Mouse (Mus musculus) intestine, postnatal 0 days (tissue): ENCODE measurements around the gene Ankrd1. TPM values are rescaled to one million over a fixed set of nuclear protein-coding genes. Genes with fewer than 3 reads are reported as not detected.

Experiments
- ATAC-seq: fragments of 200-750 bp; cut with Nextera tagmentation; 2 replicates; pipeline ENCODE4 v1.8.0; 2017; ENCODE audit warnings: mild to moderate bottlenecking, moderate TSS enrichment, moderate library complexity
- H3K27ac ChIP-seq: fragments of 300-500 bp; sonication (generic); 2 replicates; pipeline ENCODE4 v1.5.1; 2014; ENCODE audit warnings: mild to moderate bottlenecking, low read depth, low read length, moderate library complexity
- H3K27me3 ChIP-seq: fragments of 300-500 bp; sonication (generic); replicated peaks from 2 replicates; pipeline ENCODE4 v1.6.1; 2014; ENCODE audit warnings: low read length, mixed read lengths; ENCODE audit not compliant: control insufficient read depth, insufficient read depth
- H3K36me3 ChIP-seq: fragments of 300-500 bp; sonication (generic); 2 replicates; pipeline ENCODE4 v1.6.1; 2014; ENCODE audit warnings: mild to moderate bottlenecking, moderate library complexity; ENCODE audit not compliant: control insufficient read depth, insufficient read depth
- H3K4me1 ChIP-seq: fragments of 300-500 bp; sonication (generic); replicated peaks from 2 replicates; pipeline ENCODE4 v1.6.1; 2014; ENCODE audit warnings: antibody characterized with exemption, low read length, mixed read lengths; ENCODE audit not compliant: control insufficient read depth, insufficient read depth
- H3K4me2 ChIP-seq: fragments of 300-500 bp; sonication (generic); replicated peaks from 2 replicates; pipeline ENCODE4 v1.6.1; 2014; ENCODE audit warnings: low read depth, mild to moderate bottlenecking, moderate library complexity
- H3K4me3 ChIP-seq: fragments of 300-500 bp; sonication (generic); 2 replicates; pipeline ENCODE4 v1.5.1; 2014; ENCODE audit warnings: low read depth, low read length
- H3K9ac ChIP-seq: fragments of 300-500 bp; sonication (generic); 2 replicates; pipeline ENCODE4 v1.6.1; 2014; ENCODE audit warnings: mild to moderate bottlenecking, low read depth, low read length
- H3K9me3 ChIP-seq: fragments of 300-500 bp; sonication (generic); 2 replicates; pipeline ENCODE4 v1.6.1; 2016; ENCODE audit warnings: mixed run types; ENCODE audit not compliant: control insufficient read depth
- CTCF ChIP-seq: sonication (generic); IDR thresholded peaks from 2 replicates; pipeline ENCODE4 v1.5.1; 2016; ENCODE audit warnings: low read depth, mild to moderate bottlenecking, control low read depth, antibody characterized with exemption, moderate library complexity
- WGBS: fragments of 180-500 bp; shearing (Covaris S2); extraction: QIAGEN DNeasy Blood & Tissue Kit; methylation state at CpG from one replicate; pipeline ENCODE4 v1.1.7; 2014; 5-methylcytosine and 5-hydroxymethylcytosine counted together
- polyA plus RNA-seq: library from polyadenylated mRNA; unstranded; fragments of >200 nt; fragmentation: Nextera tagmentation; extraction: Ambion mirVana; gene quantifications from 2 replicates; pipeline ENCODE4 v1.2.1, GENCODE M21; 2015

Ankrd1 gene
- polyA plus RNA-seq, 1 experiment from 2014 or later: 0.18 TPM

DNA sequence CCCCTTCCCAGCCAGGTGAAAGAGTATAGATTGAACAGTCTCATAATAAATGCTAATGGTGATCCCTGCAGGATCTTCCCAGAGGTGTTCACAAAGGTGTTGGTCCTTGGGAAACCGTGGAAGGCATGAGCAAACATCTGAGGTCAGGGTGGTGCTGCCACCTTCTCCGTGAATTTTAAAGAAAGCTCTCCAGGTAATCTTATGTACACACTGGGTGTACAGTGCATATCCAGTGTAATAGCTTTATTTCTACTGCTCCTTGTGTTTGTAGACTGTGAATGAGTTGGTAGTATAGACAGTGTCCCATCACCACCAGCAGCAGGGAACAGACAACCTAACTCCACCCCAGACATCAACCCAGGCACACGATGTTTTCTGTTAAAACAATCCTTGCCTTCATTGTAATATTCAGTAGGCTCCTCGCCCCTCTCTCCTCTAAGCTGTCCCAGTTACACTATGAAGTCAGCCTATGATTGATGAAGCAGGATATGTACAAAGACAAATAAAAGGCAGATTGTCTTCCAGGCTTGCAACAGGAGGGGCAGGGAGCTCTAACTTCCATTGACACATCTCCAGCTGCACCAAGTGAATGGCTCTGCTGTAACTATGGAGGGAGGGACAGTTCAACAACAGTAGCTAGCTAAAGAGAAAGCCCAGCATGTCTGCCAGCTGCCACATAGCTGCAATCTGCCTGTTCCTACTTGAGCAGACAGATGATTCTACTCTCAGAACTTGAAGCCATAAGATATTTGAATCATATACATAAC, 30.5 kb upstream of the Ankrd1 start:
- no peaks in the 10 kb centered on the region for H3K9me3 ChIP-seq
- H3K4me1 ChIP-seq: no peaks in the 10 kb centered on the region
- H3K4me2 ChIP-seq: no peak overlapping the region
- ATAC-seq: no peak
- H3K4me3 ChIP-seq: no peak overlapping the region
- no peak overlapping the region for H3K27ac ChIP-seq
- no peak for TF ChIP-seq CTCF
- WGBS: 30% methylated on average over 4 of the region's 4 CpGs
- H3K9ac ChIP-seq: no peak overlapping the region
- no peaks in the 10 kb centered on the region for H3K36me3 ChIP-seq
- H3K27me3 ChIP-seq: no peaks in the 10 kb centered on the region

DNA sequence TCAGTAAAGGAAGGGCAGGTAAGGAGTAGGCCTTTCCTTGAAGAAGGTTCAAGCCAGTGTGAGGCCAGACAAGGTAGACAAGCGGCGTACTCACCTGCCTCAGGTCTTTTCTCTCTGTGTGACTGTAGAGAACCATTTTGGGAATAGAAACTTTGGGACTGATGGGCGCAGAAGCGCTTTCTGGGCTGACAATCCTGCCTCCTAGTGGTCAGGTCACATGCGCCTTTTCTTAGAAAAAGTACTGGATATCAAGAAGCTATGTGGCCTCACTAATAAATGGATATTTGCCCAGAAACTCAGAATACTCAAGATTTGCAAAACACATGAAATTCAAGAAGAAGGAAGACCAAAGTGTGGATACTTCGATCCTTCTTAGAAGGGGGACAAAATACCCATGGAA, 28.7 kb upstream of the Ankrd1 start:
- H3K9me3 ChIP-seq: no peaks in the 10 kb centered on the region
- no peaks in the 10 kb centered on the region for H3K27me3 ChIP-seq
- H3K4me1 ChIP-seq: no peaks in the 10 kb centered on the region
- no peak overlapping the region for H3K4me2 ChIP-seq
- WGBS: 88% methylated on average over 6 of the region's 6 CpGs
- no peak overlapping the region for H3K27ac ChIP-seq
- H3K9ac ChIP-seq: no peak overlapping the region
- H3K4me3 ChIP-seq: no peak overlapping the region
- TF ChIP-seq CTCF: peak; percentile 21; the same call in 1 of the 2 replicates
- no peak for ATAC-seq
- no peaks in the 10 kb centered on the region for H3K36me3 ChIP-seq

DNA sequence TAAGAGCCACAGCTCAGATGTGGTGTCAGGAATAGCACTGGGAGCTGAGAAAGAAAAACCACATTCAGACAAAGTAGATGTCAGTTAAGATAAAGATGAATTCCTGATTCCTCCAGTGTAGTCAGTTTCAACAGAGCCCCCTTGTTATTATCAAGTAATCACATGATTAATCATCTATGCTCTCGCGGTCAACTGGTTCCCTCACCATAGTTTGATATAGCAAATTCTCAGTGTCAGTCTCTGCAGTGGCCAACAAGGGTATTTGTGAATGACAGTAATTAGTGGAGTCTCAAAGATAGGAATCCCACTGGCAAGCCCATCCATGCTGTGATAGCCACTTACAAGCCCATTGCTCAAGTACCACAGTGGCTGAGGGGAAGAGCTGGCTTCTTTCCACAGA, 23.7 kb upstream of the Ankrd1 start:
- H3K9ac ChIP-seq: no peak overlapping the region
- TF ChIP-seq CTCF: no peak
- H3K4me2 ChIP-seq: no peak overlapping the region
- H3K27ac ChIP-seq: no peak overlapping the region
- H3K4me1 ChIP-seq: no peaks in the 10 kb centered on the region
- 91% methylated on average over 2 of the region's 2 CpGs for WGBS
- no peaks in the 10 kb centered on the region for H3K36me3 ChIP-seq
- ATAC-seq: no peak
- no peak overlapping the region for H3K4me3 ChIP-seq
- no peaks in the 10 kb centered on the region for H3K9me3 ChIP-seq
- no peaks in the 10 kb centered on the region for H3K27me3 ChIP-seq

DNA sequence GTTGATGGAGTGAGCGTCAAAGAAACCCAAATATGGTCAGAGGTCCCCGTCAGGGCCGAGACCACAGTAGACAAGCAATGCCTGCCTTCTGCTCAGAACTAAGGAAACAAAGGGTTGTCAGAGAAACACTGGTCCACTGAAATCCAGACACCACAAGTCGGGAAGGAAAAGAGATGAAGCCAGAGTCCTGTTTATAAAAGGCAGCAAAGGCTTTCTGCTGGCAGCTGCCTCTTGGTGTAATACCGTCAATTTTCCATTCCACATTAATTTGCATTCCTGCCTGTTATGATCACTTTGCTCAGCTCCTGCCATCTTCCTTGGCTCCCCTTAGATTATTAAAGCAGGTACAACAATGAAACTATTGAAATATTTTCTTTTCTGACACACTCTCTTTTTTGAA, 13.8 kb upstream of the Ankrd1 start:
- WGBS: 42% methylated on average over 5 of the region's 5 CpGs
- ATAC-seq: no peak
- Histone ChIP-seq H3K27me3 (no peaks in the 10 kb centered on the region), H3K9ac (no peak overlapping the region), H3K36me3 (no peaks in the 10 kb centered on the region), H3K4me2 (no peak overlapping the region), H3K9me3 (no peaks in the 10 kb centered on the region), H3K4me3 (no peak overlapping the region), H3K27ac (no peak overlapping the region), H3K4me1 (no peaks in the 10 kb centered on the region)
- no peak for TF ChIP-seq CTCF

DNA sequence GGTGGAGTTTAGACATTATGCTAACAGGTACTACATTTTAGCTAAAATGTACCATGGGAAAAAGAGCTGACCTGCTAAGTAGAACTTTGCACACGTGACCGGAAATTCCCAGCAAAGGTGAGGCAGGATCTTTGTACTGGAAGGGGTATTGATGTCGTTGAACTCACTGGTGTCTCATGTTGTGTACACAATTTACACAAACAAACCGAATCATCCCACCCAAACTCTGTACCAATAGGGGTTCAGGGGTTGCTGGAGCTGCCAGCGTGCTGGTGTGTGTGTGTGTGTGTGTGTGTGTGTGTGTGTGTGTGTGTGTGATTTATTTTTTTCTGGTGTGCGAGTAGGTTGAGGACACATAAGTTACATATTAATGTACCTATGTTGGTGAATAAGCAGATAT, 13.2 kb upstream of the Ankrd1 start:
- no peak overlapping the region for H3K4me2 ChIP-seq
- TF ChIP-seq CTCF: no peak
- H3K27ac ChIP-seq: no peak overlapping the region
- WGBS: 76% methylated on average over 6 of the region's 6 CpGs
- H3K27me3 ChIP-seq: no peaks in the 10 kb centered on the region
- no peak overlapping the region for H3K4me3 ChIP-seq
- no peaks in the 10 kb centered on the region for H3K36me3 ChIP-seq
- no peaks in the 10 kb centered on the region for H3K9me3 ChIP-seq
- no peak overlapping the region for H3K9ac ChIP-seq
- H3K4me1 ChIP-seq: no peaks in the 10 kb centered on the region
- no peak for ATAC-seq

DNA sequence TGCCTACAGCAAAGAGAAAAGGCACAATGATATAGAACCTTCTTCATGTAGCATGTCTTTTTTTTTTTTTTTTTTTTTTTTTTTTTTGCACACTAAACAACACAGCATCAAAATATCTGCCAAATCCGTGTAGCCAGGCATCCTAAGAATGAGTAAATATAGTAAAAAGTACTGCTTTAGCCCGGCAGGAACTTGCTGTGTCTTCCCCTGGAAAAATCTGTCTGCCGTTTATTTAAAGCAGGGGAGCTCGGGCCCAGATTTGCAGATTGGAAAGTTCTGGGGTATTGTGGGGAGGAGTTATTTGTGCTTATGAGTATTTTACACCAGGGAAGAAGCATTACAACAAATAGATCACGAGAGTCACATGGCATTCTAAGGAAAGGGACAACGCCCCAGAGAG, 12.1 kb upstream of the Ankrd1 start:
- Histone ChIP-seq H3K27ac (no peak overlapping the region), H3K4me3 (no peak overlapping the region), H3K4me2 (no peak overlapping the region), H3K9ac (no peak overlapping the region), H3K9me3 (no peaks in the 10 kb centered on the region), H3K4me1 (no peaks in the 10 kb centered on the region), H3K27me3 (no peaks in the 10 kb centered on the region), H3K36me3 (no peaks in the 10 kb centered on the region)
- WGBS: 42% methylated on average over 6 of the region's 6 CpGs
- no peak for ATAC-seq
- TF ChIP-seq CTCF: no peak

DNA sequence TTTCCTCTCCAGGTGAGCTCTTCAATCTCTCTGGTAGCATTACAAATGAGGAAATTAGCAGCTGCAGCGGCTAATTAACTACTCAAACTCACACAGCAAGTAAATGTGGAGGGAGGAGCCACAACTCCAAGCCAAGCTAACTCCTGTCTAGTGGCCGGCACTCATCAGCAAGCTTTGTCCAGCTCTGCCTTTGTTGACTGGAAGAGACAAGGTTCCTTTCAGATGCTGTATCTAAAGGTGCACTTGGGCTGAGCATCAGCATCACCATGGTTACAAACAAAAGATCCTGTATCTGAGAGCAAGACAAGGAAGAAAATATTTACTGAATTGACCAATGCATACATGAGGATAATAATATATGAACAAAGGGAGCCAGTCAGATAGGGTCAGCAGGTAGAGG, 10.3 kb upstream of the Ankrd1 start:
- Histone ChIP-seq H3K9me3 (no peaks in the 10 kb centered on the region), H3K27ac (no peak overlapping the region), H3K27me3 (no peaks in the 10 kb centered on the region), H3K4me3 (no peak overlapping the region), H3K4me2 (no peak overlapping the region), H3K36me3 (no peaks in the 10 kb centered on the region), H3K9ac (no peak overlapping the region), H3K4me1 (no peaks in the 10 kb centered on the region)
- TF ChIP-seq CTCF: no peak
- WGBS: 54% methylated on average over 2 of the region's 2 CpGs
- ATAC-seq: no peak
